Mouse (Mus musculus) forebrain, postnatal 0 days (tissue): ENCODE measurements around the gene Cdkn3. TPM values are rescaled to one million over a fixed set of nuclear protein-coding genes. Genes with fewer than 3 reads are reported as not detected.

ENCODE experiments used
- ATAC-seq: fragments of 200-750 bp; cut with Nextera tagmentation; 2 replicates; pipeline ENCODE4 v1.8.0; 2017; ENCODE audit warnings: mild to moderate bottlenecking, moderate library complexity
- DNase-seq: peaks from one replicate; pipeline ENCODE4 v3.0.0-alpha.2; 2015
- H3K27ac ChIP-seq: fragments of 300-500 bp; sonication (generic); 2 replicates; pipeline ENCODE4 v1.5.1; 2014; ENCODE audit warnings: low read depth, mild to moderate bottlenecking, antibody characterized with exemption, low read length, moderate library complexity, mixed read lengths
- H3K27me3 ChIP-seq: fragments of 300-500 bp; sonication (generic); 2 replicates; pipeline ENCODE4 v1.6.1; 2014; ENCODE audit warnings: mild to moderate bottlenecking, low read length, mixed read lengths; ENCODE audit not compliant: insufficient read depth
- H3K36me3 ChIP-seq: fragments of 300-500 bp; sonication (generic); 2 replicates; pipeline ENCODE4 v1.6.1; 2014; ENCODE audit warnings: mild to moderate bottlenecking, moderate library complexity; ENCODE audit not compliant: insufficient read depth
- H3K4me1 ChIP-seq: fragments of 300-500 bp; sonication (generic); 2 replicates; pipeline ENCODE4 v1.6.1; 2014; ENCODE audit warnings: antibody characterized with exemption; ENCODE audit not compliant: insufficient read depth
- H3K4me2 ChIP-seq: fragments of 300-500 bp; sonication (generic); 2 replicates; pipeline ENCODE4 v1.6.1; 2014; ENCODE audit warnings: low read depth, mild to moderate bottlenecking, moderate library complexity
- H3K4me3 ChIP-seq: fragments of 300-500 bp; sonication (generic); 2 replicates; pipeline ENCODE4 v1.5.1; 2014; ENCODE audit warnings: low read depth, low read length, mixed read lengths
- H3K9ac ChIP-seq: fragments of 300-500 bp; sonication (generic); 2 replicates; pipeline ENCODE4 v1.6.1; 2014; ENCODE audit warnings: mild to moderate bottlenecking
- H3K9me3 ChIP-seq: fragments of 300-500 bp; sonication (generic); 2 replicates; pipeline ENCODE4 v1.6.1; 2016; ENCODE audit warnings: low read length
- CTCF ChIP-seq: sonication (generic); IDR thresholded peaks from 2 replicates; pipeline ENCODE4 v1.5.1; 2016; ENCODE audit warnings: antibody characterized with exemption, control low read depth, low read depth
- WGBS: fragments of 180-500 bp; shearing (Covaris S2); extraction: QIAGEN DNeasy Blood & Tissue Kit; methylation state at CpG from one replicate; pipeline ENCODE4 v1.1.7; 2014; 5-methylcytosine and 5-hydroxymethylcytosine counted together
- polyA plus RNA-seq: library from polyadenylated mRNA; unstranded; fragments of >200 nt; fragmentation: Nextera tagmentation; extraction: Ambion mirVana; gene quantifications from 2 replicates; pipeline ENCODE4 v1.2.1, GENCODE M21; 2015
- total RNA-seq: library from RNA; depleted of rRNA; stranded (reverse); fragments of >200 nt; gene quantifications from 2 replicates; pipeline ENCODE4 v1.2.3, GENCODE M21; 2014

The Cdkn3 gene
- total and polyA plus RNA-seq, 2 experiments from 2014 or later, result 2.1 to 7.4 TPM

GRCm38 (mm10) chr14:46790303-46790702, 30.0 kb downstream of the Cdkn3 start:
- no peak for ATAC-seq
- no peaks in the 10 kb centered on the region for H3K27me3 ChIP-seq
- H3K9ac ChIP-seq, result no peak overlapping the region
- H3K4me1 ChIP-seq, result 0 out of 2 replicates have a peak, but pooled peaks cover 4% of the 10 kb centered on the region
- no peaks in the 10 kb centered on the region for H3K9me3 ChIP-seq
- no peak for DNase-seq
- 72% methylated on average over 4 of the region's 4 CpGs for WGBS
- H3K27ac ChIP-seq, result no peak overlapping the region
- no peaks in the 10 kb centered on the region for H3K36me3 ChIP-seq
- TF ChIP-seq CTCF, result no peak; the same call in 1 of the 2 replicates
- H3K4me3 ChIP-seq, result no peak overlapping the region
- H3K4me2 ChIP-seq, result no peak overlapping the region

GRCm38 (mm10) chr14:46790723-46791122, 30.4 kb downstream of the Cdkn3 start:
- Histone ChIP-seq H3K4me2 (no peak overlapping the region), H3K9me3 (no peaks in the 10 kb centered on the region), H3K4me3 (no peak overlapping the region), H3K9ac (no peak overlapping the region), H3K27ac (no peak overlapping the region), H3K4me1 (0 out of 2 replicates have a peak, but pooled peaks cover 4% of the 10 kb centered on the region), H3K36me3 (no peaks in the 10 kb centered on the region), H3K27me3 (no peaks in the 10 kb centered on the region)
- no peak for TF ChIP-seq CTCF
- no peak for ATAC-seq
- 96% methylated on average over 6 of the region's 6 CpGs for WGBS
- DNase-seq, result no peak

DNA sequence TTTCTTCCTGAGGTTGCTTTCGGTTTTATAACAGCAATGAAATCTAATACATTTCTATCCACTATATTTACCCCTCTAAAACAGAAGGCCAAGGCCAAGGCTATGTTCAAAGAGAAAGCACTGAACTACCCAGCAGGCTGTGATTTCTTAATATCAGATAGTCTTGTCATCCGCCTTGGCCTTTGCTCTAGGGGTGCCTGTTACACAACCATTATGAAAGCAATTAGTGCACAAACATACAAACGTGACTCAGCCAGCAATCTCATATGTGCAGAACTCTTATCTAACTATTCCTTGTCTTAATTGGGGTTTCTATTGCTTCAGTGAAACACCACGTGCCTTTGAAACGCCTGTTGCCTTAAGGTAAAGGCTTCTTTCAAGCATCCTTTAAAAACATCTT, 33.8 kb downstream of the Cdkn3 start:
- Histone ChIP-seq H3K4me3 (no peak overlapping the region), H3K4me1 (no peaks in the 10 kb centered on the region), H3K27me3 (no peaks in the 10 kb centered on the region), H3K36me3 (0 out of 2 replicates have a peak, but pooled peaks cover under 1% of the 10 kb centered on the region), H3K4me2 (no peak overlapping the region), H3K9ac (no peak overlapping the region), H3K9me3 (no peaks in the 10 kb centered on the region), H3K27ac (no peak overlapping the region)
- WGBS, result 83% methylated on average over 5 of the region's 5 CpGs
- DNase-seq, result no peak
- ATAC-seq, result no peak
- no peak for TF ChIP-seq CTCF

DNA sequence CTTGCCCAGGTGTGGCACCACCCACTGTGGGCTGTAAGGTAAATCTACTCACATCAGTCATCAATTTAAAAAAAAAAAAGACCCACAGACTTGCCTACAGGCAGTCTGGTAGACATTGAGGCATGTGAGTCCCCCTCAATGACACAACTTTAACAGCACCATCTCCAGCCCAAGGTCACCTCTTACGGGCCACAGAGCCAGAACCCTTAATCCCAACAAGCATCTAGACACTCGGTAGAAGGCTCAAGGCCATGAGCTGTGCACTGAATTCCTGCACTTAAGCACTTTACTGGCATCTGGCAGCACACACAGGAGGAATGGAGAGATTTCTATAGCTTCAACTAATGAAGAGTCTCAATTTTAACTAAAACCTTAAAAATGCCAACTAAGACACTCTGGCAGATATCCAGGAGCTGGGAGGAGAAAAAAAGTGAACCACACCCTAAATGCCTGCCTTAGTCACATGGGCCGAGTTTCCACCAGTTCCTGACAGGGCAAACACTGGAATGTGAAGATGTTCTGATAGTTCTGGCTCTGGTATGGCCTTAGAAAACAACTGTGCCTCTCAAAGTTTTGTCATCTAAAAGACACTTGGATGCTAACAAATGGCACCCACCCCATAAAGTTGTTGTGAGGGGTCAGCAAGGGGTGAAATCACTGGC, 40.5 kb downstream of the Cdkn3 start:
- WGBS, result 91% methylated on average over 3 of the region's 3 CpGs

GRCm38 (mm10) chr14:46803259-46803658, 42.9 kb downstream of the Cdkn3 start:
- H3K4me1 ChIP-seq, result no peaks in the 10 kb centered on the region
- H3K27ac ChIP-seq, result no peak overlapping the region
- TF ChIP-seq CTCF, result no peak
- no peak overlapping the region for H3K9ac ChIP-seq
- H3K4me2 ChIP-seq, result no peak overlapping the region
- 89% methylated on average over 4 of the region's 4 CpGs for WGBS
- peaks cover 3% of the 10 kb centered on the region; the same call in 1 of the 2 replicates for H3K36me3 ChIP-seq
- H3K4me3 ChIP-seq, result no peak overlapping the region
- no peaks in the 10 kb centered on the region for H3K9me3 ChIP-seq
- DNase-seq, result no peak
- no peak for ATAC-seq
- H3K27me3 ChIP-seq, result no peaks in the 10 kb centered on the region

More for the DNA sequence above, 40.5 kb downstream of the Cdkn3 start:
- peaks cover 3% of the 10 kb centered on the region; the same call in 1 of the 2 replicates for H3K36me3 ChIP-seq
- no peak overlapping the region for H3K4me3 ChIP-seq
- no peaks in the 10 kb centered on the region for H3K4me1 ChIP-seq
- ATAC-seq (no peak), DNase-seq (no peak)
- H3K27ac ChIP-seq, result no peak overlapping the region
- no peaks in the 10 kb centered on the region for H3K9me3 ChIP-seq
- H3K27me3 ChIP-seq, result no peaks in the 10 kb centered on the region
- no peak for TF ChIP-seq CTCF
- H3K4me2 ChIP-seq, result no peak overlapping the region
- no peak overlapping the region for H3K9ac ChIP-seq

- 93% methylated on average over 1 of the region's 1 CpGs for WGBS
Measured at GRCm38 (mm10) chr14:46803791-46804190, 43.5 kb downstream of the Cdkn3 start.

DNA sequence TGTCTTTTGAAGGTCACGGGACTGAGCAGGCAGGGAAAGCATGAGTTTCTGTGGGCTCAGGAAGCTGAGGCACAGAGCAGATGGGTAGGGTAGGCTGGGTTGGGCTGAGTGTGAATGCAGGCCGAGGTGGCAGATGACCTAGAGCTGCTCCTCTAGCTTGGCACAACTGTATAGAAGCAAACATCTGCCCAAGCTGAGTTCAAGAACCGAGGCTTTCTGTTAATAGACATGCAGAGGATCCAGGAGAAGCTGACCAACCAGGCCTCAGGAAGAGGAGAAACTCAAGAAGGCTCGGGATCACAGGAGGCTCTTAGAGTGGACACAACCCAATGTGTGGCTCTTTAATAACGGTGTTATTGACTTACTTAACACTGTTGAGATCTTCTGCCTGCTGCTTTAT, 45.8 kb downstream of the Cdkn3 start:
- no peak overlapping the region for H3K4me3 ChIP-seq

More at GRCm38 (mm10) chr14:46803791-46804190, 43.5 kb downstream of the Cdkn3 start:
- H3K4me2 ChIP-seq, result no peak overlapping the region
- H3K9ac ChIP-seq, result no peak overlapping the region
- no peak overlapping the region for H3K27ac ChIP-seq
- H3K36me3 ChIP-seq, result peaks cover 3% of the 10 kb centered on the region; the same call in 1 of the 2 replicates
- H3K4me1 ChIP-seq, result no peaks in the 10 kb centered on the region
- TF ChIP-seq CTCF, result no peak
- H3K27me3 ChIP-seq, result no peaks in the 10 kb centered on the region
- no peak overlapping the region for H3K4me3 ChIP-seq
- no peaks in the 10 kb centered on the region for H3K9me3 ChIP-seq
- DNase-seq, result no peak
- no peak for ATAC-seq

More for the DNA sequence above, 45.8 kb downstream of the Cdkn3 start:
- ATAC-seq, result no peak
- Histone ChIP-seq H3K4me2 (no peak overlapping the region), H3K9ac (no peak overlapping the region), H3K4me1 (no peaks in the 10 kb centered on the region), H3K9me3 (no peaks in the 10 kb centered on the region), H3K27ac (no peak overlapping the region), H3K36me3 (peaks cover 14% of the 10 kb centered on the region), H3K27me3 (no peaks in the 10 kb centered on the region)
- TF ChIP-seq CTCF, result no peak
- no peak for DNase-seq
- WGBS, result 91% methylated on average over 5 of the region's 5 CpGs
